Mouse (Mus musculus) forebrain, embryonic 11.5 days (tissue): ENCODE measurements at regions not wholly inside any gene's neighbourhood (a gene's known extent, or its start where the extent isn't known, plus 50 kb on each side); places are given as distances from the start of the nearest gene placed in this dataset.

Experiments used
- ATAC-seq: fragments of 200-750 bp; cut with Nextera tagmentation; replicated peaks from 2 replicates; pipeline ENCODE4 v1.8.0; 2017; ENCODE audit warnings: moderate TSS enrichment; ENCODE audit not compliant: low FRiP score
- DNase-seq: peaks from one replicate; pipeline ENCODE4 v3.0.0-alpha.2; 2017; ENCODE audit warnings: low spot score
- H3K27ac ChIP-seq: fragments of 300-500 bp; sonication (generic); 2 replicates; pipeline ENCODE4 v1.5.1; 2014; ENCODE audit warnings: low read depth, low read length
- H3K27me3 ChIP-seq: fragments of 300-500 bp; sonication (generic); 2 replicates; pipeline ENCODE4 v1.6.1; 2014; ENCODE audit warnings: mild to moderate bottlenecking, low read length, mixed read lengths; ENCODE audit not compliant: control insufficient read depth, insufficient read depth
- H3K36me3 ChIP-seq: fragments of 300-500 bp; sonication (generic); 2 replicates; pipeline ENCODE4 v1.6.1; 2014; ENCODE audit warnings: mild to moderate bottlenecking, low read length, moderate library complexity, mixed read lengths; ENCODE audit not compliant: control insufficient read depth, insufficient read depth
- H3K4me1 ChIP-seq: fragments of 300-500 bp; sonication (generic); replicated peaks from 2 replicates; pipeline ENCODE4 v1.6.1; 2014; ENCODE audit warnings: low read length, mixed read lengths; ENCODE audit not compliant: control insufficient read depth, insufficient read depth
- H3K4me2 ChIP-seq: fragments of 300-500 bp; sonication (generic); 2 replicates; pipeline ENCODE4 v1.6.1; 2014; ENCODE audit warnings: low read depth, mild to moderate bottlenecking, low read length, moderate library complexity, mixed read lengths; ENCODE audit not compliant: severe bottlenecking
- H3K4me3 ChIP-seq: fragments of 300-500 bp; sonication (generic); 2 replicates; pipeline ENCODE4 v1.5.1; 2014; ENCODE audit warnings: low read depth, low read length
- H3K9ac ChIP-seq: fragments of 300-500 bp; sonication (generic); 2 replicates; pipeline ENCODE4 v1.6.1; 2014; ENCODE audit warnings: low read length
- H3K9me3 ChIP-seq: fragments of 300-500 bp; sonication (generic); 2 replicates; pipeline ENCODE4 v1.6.1; 2016; ENCODE audit warnings: low read length, mixed read lengths; ENCODE audit not compliant: control insufficient read depth
- WGBS: fragments of 180-500 bp; shearing (Covaris S2); extraction: QIAGEN DNeasy Blood & Tissue Kit; methylation state at CpG from one replicate; pipeline ENCODE4 v1.1.7; 2014; 5-methylcytosine and 5-hydroxymethylcytosine counted together

- 14% methylated on average over 3 of the region's 3 CpGs for WGBS
- H3K27me3 ChIP-seq: no peaks in the 10 kb centered on the region
- H3K4me2 ChIP-seq: no peak overlapping the region
- H3K36me3 ChIP-seq: no peaks in the 10 kb centered on the region
- H3K27ac ChIP-seq: peak overlapping the region; percentile 31; the same call in 1 of the 2 replicates
- peak; percentile 62 for ATAC-seq
- H3K9me3 ChIP-seq: no peaks in the 10 kb centered on the region
- no peak for DNase-seq
- H3K4me1 ChIP-seq: 0 out of 2 replicates have a peak, but pooled peaks cover 2% of the 10 kb centered on the region
- no peak overlapping the region for H3K4me3 ChIP-seq
- H3K9ac ChIP-seq: no peak overlapping the region
Observed at GRCm38 (mm10) chr3:42065962-42066361, 323.6 kb downstream of the D3Ertd751e start.

GRCm38 (mm10) chr3:42067036-42067435, 324.6 kb downstream of the D3Ertd751e start:
- DNase-seq (no peak), ATAC-seq (no peak)
- H3K4me2 ChIP-seq: no peak overlapping the region
- H3K36me3 ChIP-seq: no peaks in the 10 kb centered on the region
- whole genome bisulfite sequencing: 95% methylated on average over 5 of the region's 5 CpGs
- no peak overlapping the region for H3K4me3 ChIP-seq
- no peak overlapping the region for H3K27ac ChIP-seq
- no peaks in the 10 kb centered on the region for H3K27me3 ChIP-seq
- H3K9me3 ChIP-seq: no peaks in the 10 kb centered on the region
- H3K9ac ChIP-seq: no peak overlapping the region
- H3K4me1 ChIP-seq: 0 out of 2 replicates have a peak, but pooled peaks cover 2% of the 10 kb centered on the region

GRCm38 (mm10) chr3:42074532-42075287, 332.3 kb downstream of the D3Ertd751e start:
- ATAC-seq: peak; percentile 60; the same call in 1 of the 2 replicates
- Histone ChIP-seq H3K9ac (no peak overlapping the region), H3K4me3 (no peak overlapping the region), H3K4me1 (no peaks in the 10 kb centered on the region), H3K27ac (no peak overlapping the region), H3K36me3 (no peaks in the 10 kb centered on the region), H3K9me3 (no peaks in the 10 kb centered on the region), H3K4me2 (no peak overlapping the region), H3K27me3 (no peaks in the 10 kb centered on the region)
- WGBS: 48% methylated on average over 11 of the region's 11 CpGs
- DNase-seq: peak; percentile 70

GRCm38 (mm10) chr3:42110976-42111847, 368.8 kb downstream of the D3Ertd751e start:
- no peaks in the 10 kb centered on the region for H3K4me1 ChIP-seq
- no peak overlapping the region for H3K4me3 ChIP-seq
- DNase-seq (peak; percentile 76), ATAC-seq (peak; percentile 85)
- no peak overlapping the region for H3K27ac ChIP-seq
- H3K36me3 ChIP-seq: no peaks in the 10 kb centered on the region
- H3K4me2 ChIP-seq: no peak overlapping the region
- no peak overlapping the region for H3K9ac ChIP-seq
- H3K27me3 ChIP-seq: no peaks in the 10 kb centered on the region
- H3K9me3 ChIP-seq: no peaks in the 10 kb centered on the region
- WGBS: 28% methylated on average over 13 of the region's 13 CpGs

GRCm38 (mm10) chr3:42129821-42130560, 387.6 kb downstream of the D3Ertd751e start:
- Histone ChIP-seq H3K4me1 (no peaks in the 10 kb centered on the region), H3K4me2 (no peak overlapping the region), H3K9ac (no peak overlapping the region), H3K4me3 (no peak overlapping the region), H3K36me3 (no peaks in the 10 kb centered on the region), H3K27me3 (no peaks in the 10 kb centered on the region), H3K27ac (no peak overlapping the region), H3K9me3 (no peaks in the 10 kb centered on the region)
- no peak for DNase-seq
- ATAC-seq: no peak
- 57% methylated on average over 3 of the region's 3 CpGs for WGBS

- DNase-seq (no peak), ATAC-seq (no peak)
- H3K4me3 ChIP-seq: no peak overlapping the region
- no peak overlapping the region for H3K27ac ChIP-seq
- no peaks in the 10 kb centered on the region for H3K36me3 ChIP-seq
- no peak overlapping the region for H3K9ac ChIP-seq
- 85% methylated on average over 1 of the region's 1 CpGs for WGBS
- no peaks in the 10 kb centered on the region for H3K27me3 ChIP-seq
- no peaks in the 10 kb centered on the region for H3K9me3 ChIP-seq
- no peaks in the 10 kb centered on the region for H3K4me1 ChIP-seq
- no peak overlapping the region for H3K4me2 ChIP-seq
Observed at GRCm38 (mm10) chr3:42132322-42132721, 389.9 kb downstream of the D3Ertd751e start.

- no peaks in the 10 kb centered on the region for H3K4me1 ChIP-seq
- no peak for ATAC-seq
- H3K4me3 ChIP-seq: no peak overlapping the region
- H3K36me3 ChIP-seq: no peaks in the 10 kb centered on the region
- H3K4me2 ChIP-seq: no peak overlapping the region
- peaks cover 13% of the 10 kb centered on the region; the same call in 1 of the 2 replicates for H3K27me3 ChIP-seq
- DNase-seq: no peak
- H3K9me3 ChIP-seq: no peaks in the 10 kb centered on the region
- WGBS: 83% methylated on average over 3 of the region's 3 CpGs
- H3K9ac ChIP-seq: no peak overlapping the region
- no peak overlapping the region for H3K27ac ChIP-seq
Observed at GRCm38 (mm10) chr3:42153372-42153771, 411.0 kb downstream of the D3Ertd751e start.

- DNase-seq: no peak
- Histone ChIP-seq H3K27me3 (peaks cover 13% of the 10 kb centered on the region; the same call in 1 of the 2 replicates), H3K9ac (no peak overlapping the region), H3K4me2 (no peak overlapping the region), H3K27ac (no peak overlapping the region), H3K4me1 (no peaks in the 10 kb centered on the region), H3K4me3 (no peak overlapping the region), H3K9me3 (no peaks in the 10 kb centered on the region), H3K36me3 (no peaks in the 10 kb centered on the region)
- peak; percentile 80 for ATAC-seq
- 11% methylated on average over 4 of the region's 4 CpGs for WGBS
Observed at GRCm38 (mm10) chr3:42154909-42155308, 412.5 kb downstream of the D3Ertd751e start.
